Mouse (Mus musculus) adrenal gland, adult (tissue): ENCODE measurements around the gene Srpk2.
"Not testable (repeated sequence)": the region's sequence is repeated elsewhere in the genome, so short reads cannot be mapped to it uniquely, and the experiment has no call there.

ENCODE experiments used
- DNase-seq, 2 experiments: peaks; one replicate each; pipeline ENCODE4 v3.0.0; 2022 to 2023; ENCODE audit warnings: low spot score in 1 of 2; ENCODE audit not compliant: inconsistent age in 2 of 2

Srpk2 gene

DNA sequence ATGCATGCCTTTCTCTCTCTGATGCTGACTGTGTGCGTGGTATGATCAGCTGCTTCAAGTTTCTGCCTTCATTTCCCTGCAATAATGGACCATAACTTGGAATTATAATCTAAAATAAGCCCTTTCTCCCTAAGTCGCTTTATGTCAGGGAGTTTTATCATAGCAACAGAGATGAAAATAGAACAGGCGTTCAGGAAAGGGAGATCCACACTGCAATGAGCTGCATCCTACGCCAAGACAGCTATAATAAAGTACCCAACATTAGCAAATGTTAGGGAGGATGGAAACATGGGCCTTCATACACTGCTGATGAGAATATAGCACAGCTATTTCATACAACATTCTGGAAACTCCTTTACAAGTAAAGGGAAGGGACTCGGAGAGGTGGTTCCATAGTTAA lies 116.2 kb downstream of the Srpk2 start:
- DNase-seq, result no peak

DNA sequence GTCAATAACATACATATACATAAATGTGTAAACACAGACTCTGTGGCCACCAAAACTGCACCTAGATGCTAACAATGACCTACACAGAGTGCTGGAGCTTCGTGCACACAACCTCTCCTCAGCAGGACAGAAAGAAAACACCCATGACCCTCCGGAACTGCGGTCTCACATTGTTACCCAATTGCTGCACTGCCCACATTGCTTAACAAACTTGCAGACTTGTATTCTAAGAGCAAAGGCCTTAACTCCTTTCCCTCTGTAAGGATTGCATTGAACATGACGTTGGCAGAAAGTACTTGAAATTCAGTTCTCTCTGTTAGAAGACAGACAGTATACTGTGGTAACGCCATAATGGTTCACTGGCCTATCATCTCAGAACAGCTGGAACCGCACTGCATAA lies 118.0 kb downstream of the Srpk2 start:
- no peak for DNase-seq

DNA sequence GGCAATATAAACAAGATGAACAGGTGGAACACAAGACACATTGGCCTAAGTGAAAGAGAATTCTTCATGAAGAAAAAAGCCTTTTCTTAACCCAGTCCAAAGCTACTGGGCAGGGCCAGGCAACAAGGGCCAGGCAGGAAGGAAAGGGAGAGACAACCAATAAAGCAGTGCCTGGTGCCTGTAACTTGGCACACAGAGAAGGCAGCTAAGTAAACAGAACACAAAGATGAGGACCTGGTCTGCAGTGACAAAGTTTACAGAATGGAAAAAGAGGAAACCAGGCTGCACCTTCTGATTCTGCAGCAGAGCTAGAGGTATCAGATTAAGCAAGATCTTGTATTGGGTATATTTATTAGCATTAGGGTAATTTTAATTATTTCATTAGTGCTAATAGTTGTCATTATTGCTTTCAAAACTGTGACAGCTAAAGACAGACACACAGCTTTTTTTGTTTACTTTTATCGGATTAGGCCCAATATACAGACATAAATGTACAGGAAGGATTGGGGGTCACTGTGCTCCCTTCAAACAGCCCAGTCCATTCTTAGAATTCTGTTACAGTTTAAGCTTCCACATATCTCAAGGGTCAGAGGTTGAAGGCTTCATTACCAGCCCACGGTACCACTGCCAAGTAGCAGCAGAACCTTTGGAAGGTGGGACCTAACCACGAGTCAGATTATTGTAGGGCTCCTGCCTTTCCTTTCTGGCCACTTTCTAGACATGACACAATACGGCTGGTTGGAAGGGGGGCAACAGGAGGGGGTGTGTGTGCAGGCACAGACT lies 121.9 kb downstream of the Srpk2 start:
- no peak for DNase-seq

DNA sequence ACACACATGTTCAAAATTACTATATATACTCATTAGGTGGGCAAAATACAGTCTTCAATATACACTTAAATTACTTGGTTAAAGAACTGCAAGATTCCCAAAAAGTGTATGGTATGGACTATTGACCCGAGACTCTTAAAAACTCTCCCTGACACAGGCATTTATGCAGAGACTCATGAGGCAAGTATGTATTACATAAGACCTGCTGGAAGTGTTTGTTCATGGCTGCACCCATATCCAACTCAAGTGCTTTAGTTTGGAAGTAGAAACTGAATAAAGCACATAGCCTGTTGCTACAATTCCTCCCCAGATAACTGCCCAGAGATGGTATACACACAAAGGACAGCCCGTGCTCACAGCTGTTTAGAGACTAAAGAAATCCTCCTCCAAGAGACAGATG lies 123.2 kb downstream of the Srpk2 start:
- DNase-seq, result no peak

DNA sequence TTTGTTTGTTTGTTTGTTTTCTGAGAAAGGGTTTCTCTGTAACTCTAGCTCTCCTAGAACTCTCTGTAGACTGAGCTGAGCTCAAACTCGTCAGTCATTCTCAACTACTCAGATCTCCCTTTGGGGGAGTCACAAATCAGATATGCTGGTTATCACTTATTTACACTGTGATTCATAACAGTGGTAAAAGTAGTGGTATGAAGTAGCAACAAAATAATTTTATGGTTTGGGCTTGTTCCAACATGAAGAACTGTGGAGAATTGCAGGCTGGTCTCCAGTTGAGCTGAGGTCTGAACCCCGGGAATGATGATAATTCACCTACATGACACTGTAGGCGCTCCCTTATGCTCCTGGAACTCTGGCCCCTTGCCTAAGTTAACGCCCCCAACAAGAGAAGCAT lies 124.2 kb downstream of the Srpk2 start:
- no peak for DNase-seq

DNA sequence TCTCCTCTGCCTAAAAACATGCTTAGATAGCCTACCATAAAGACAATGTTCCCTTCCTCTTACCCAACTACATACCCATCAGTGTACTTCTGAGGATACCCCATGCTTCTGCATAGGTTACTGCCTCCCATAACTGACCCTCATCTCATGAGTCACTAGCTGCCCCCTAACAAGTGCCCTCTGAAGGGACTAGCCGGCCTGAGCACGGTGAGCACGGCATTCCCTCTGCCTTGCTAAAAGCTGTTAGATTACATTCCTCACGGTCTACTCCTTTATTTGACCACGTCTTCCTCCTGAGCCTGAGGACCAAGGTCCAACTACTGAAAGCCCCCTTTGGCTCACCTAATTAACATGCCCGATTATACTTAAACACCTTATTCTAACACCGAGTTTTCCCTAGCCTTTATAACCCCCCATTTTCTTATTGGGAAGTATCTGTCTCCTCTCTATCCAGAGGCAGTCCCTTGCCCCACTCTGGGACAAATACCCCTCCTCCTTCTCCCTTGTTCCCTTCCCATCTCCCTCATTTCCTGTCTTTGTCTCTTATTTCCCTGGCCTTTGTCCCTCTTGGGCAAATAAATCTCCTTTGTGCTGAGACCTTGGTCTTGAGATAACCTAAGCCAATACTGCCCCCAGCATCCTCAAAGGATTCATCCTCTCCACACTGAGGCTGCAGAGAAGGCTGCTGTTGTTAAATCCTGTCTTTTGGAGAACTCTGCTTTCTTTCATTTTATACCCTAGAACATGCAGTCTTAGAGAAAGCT lies 128.2 kb downstream of the Srpk2 start:
- no peak for DNase-seq

DNA sequence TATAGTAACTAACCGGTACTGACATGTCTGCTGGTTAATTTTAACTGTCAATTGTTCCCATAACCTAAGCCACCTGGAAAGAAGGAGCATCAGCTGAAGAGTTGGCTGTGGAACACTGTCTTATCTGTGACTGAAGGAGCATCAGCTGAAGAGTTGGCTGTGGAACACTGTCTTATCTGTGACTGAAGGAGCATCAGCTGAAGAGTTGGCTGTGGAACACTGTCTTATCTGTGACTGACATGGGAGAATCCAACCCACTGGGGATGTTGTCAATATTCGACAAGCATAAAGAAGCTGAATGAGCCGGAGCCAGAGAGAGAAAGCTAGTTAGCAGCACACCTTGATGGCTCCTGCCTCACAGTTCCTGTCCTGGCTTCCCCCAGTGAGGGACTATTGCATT lies 131.1 kb downstream of the Srpk2 start:
- DNase-seq, result not testable (repeated sequence)

DNA sequence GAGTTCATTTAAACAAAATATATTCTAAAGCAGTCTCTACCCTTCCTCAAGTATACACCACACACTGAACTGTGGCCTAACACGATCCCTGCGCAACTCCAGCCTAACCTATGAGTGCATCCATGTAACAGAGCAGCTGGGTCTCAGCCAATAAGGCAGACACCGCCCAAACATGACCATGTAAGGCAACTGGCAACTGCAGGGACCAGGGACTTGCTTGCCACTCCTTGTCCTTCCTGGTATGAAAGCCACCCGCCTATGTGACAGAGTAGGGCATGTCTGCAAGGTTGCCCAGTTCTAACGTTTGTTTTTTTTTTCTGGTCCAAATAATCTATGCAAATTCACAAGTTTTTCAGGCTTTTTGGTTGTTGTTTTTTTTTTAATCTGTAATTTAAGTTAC lies 132.7 kb downstream of the Srpk2 start:
- no peak for DNase-seq

DNA sequence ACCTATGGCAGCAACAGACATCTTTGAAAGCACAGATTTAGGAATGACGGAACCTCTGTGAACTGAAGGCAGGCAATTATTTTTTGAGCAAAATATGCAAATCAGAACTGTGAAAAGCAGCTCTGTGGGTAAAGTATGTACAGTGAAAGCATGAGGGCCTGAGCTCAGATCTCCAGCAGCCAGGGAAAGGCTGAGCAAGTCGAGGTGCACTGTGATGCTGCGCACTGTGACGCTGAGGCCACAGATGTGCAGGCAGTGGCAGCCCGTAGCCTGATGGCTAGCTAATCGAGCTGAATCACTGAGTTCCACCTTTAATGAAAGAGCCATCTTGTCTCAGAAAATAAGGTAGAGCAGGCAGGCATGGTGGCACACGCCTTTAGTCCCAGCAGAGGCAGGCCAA lies 148.7 kb downstream of the Srpk2 start:
- no peak for DNase-seq

DNA sequence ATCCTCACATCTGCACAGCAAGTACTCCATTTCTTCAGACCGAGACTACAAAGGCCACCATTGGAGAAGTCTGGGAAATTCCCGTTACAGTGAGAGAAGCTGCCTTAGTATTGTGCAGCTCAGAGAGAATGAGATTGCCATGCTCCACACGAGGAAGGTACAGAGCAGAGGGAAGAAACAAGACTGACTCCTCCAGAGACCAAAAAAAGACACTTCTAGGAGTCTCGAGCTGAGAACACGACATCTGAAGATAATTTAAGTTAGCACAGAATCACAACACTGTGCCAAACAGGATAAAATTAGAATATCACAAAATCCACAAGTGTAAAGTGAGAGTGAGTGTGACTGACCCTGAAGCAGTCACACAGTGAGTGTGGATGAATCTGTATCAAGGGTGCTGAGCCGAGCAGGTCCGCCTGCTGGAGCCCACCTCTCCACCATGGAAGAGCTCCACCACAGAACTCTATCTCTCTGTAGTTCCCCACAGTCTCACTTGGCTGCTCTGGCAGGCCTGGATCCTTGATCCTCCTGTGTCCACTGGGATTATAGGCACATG lies 152.8 kb downstream of the Srpk2 start:
- DNase-seq, result no peak

DNA sequence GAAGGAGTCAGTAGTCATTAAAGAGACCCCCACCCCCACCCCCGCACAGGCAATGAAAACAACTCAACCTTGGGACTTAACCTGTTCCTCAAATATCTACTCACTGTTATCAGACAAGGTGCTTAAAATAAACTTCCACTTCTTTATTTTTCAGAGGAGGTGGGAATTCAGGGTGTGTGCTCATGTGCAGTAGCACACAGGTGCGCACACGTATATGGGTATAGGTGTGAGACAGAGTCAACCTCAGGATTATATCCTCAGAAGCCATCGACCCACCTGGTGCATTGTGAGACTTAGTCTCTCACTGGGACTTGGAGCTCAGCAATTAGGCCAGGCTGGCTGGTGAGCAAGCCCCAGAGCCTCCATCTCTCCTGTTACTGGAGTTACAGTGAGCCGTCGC lies 153.3 kb downstream of the Srpk2 start:
- DNase-seq, result no peak

DNA sequence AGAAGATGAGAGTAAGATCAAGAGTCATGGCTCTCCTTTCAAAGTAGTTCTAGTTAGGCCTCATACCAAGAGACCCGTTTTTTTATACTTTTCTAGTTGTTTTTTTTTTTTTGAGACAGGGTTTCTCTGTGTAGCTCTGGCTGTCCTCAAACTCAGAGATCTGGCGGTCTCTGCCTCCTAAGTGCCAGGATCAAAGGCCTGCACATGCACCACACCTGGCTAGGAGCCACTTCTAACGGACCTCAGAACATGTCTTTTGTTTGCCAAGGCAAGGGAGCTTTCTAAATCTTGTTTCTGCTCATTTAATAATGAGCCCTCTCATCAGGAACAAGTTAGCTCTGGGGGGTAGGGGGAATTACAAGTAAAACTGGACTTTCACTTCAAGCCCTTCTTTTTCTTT lies 159.8 kb downstream of the Srpk2 start:
- no peak for DNase-seq

DNA sequence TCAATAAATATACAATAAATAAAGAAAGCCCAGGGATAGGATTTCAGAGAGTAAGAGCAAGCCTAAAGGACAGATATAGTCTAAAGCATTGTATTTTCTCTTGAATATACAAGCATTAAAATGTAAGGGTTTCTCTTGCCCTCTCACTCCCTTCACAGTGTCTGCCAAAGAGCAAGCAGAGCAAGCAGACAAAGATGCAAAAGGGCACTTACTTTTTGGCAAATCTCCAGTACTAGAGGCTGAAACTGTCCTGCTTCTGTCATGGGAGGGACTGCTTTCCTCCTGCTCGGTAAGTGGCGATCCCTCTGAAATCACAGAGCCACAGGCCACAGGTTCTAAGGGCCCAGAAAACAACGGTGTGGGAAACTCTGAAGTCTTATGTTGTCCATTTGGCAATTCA lies 160.5 kb downstream of the Srpk2 start:
- peak in 1 of 2 experiments; percentile 46 for DNase-seq

DNA sequence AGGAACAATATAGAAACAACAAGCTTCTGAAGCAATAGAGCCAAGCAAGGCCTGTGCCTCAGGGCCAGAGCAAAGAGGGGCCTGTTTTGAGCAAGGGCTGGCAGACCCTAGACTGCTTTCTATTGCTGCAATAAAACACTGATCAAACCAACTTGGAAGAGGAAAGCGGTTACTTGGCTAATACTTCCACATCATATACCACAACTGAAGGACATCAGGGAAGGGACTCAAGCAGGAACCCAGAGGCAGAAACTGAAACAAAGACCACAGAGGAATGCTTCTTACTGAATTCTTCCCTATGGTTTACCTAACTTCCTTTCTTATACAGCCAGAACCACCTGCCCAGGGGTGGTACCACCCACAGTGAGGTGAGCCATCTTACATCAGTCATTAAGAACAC lies 162.8 kb downstream of the Srpk2 start:
- DNase-seq, result no peak

DNA sequence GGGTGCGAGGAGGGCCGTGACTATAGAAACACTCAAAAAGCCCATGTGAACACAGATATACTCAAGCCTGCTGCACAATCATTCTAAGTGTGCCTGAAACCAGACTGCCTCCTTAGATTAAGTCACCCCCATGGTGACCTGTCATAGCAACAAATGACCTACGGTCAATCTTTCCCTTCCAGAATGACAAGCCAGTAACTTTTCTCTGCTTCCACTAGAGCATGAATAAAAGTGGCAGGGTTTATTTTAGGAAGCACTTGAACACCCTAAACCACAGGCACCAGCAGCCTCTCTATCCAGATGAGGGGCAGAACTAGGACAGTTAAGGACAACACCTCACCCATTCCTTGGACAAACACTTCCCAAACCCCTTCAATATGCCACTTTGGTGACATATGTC lies 164.7 kb downstream of the Srpk2 start:
- DNase-seq, result no peak

DNA sequence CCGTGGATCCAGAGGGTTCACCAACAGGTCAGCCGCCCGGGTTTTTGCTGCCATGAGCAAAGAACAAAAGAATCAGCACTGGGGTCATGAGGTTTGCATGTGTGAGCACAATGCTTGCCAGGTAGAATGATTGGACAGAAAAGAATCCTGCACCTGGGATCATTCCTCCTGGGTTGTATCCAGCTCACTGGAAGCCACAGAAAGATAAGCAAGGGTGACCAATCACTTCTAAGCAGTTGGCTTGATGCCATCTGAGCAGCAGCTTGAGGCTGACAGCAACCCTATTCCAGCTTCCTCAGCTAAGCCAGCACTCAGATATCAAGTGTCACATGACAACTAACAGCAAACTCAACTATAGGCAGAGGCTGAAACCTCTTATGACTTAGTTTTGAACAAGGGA lies 165.7 kb downstream of the Srpk2 start:
- peak; percentile 42 to 64 for DNase-seq

DNA sequence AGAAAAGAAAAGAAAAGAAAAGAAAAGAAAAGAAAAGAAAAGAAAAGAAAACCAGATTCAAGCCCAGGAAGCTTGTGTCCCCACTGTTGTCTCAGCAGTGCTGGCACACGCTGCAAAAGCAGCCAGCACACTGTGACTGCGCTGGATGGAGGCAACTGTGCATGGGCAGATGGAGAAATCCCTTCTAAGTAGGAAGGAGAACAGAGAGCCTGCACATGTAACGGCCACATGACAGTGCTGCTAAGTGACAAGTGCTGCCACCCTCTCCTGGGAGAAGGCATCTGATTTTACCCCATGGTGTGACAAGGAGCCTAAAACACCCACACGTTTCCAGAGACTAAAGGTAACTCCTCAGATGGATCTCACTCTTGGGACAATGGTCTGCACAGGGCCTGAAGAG lies 166.6 kb downstream of the Srpk2 start:
- DNase-seq, result no peak

DNA sequence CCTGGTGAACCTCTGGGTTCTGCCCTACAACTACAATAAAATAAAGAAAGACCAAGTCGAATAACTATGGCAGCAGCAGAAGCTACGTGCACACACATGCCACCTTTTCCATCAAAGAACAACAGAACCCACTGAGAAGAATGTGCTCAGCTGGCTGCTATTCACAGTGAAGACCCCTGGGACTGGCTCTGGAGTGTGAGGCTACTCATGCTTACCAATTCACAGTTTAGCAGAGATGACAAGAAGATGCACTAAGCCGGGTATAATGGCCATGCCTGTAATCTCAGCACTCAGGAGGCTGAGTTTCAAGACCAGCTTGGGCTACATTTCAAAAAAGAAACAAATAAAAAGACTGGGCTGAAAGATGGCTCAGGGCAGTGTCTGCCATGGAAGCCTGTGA lies 167.5 kb downstream of the Srpk2 start:
- DNase-seq, result no peak

DNA sequence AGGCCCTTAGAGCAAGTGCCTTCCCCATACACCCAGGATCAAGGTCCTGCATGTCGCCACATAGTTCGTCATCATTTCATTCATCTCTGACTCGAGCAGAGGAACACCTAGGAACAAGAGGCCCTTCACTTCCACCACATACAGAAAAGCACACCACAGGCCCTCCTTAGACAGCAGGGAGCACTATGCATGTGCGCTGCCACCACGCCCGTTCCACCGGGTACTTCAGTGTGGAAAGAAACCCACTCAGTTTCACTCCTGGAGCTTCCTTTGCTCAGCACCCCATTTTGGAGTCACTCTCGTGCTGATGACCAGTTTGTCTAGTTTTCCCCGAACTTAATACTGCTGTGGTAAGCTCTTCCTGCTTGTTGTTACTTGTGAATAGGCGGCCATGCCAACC lies 169.4 kb downstream of the Srpk2 start:
- no peak for DNase-seq

DNA sequence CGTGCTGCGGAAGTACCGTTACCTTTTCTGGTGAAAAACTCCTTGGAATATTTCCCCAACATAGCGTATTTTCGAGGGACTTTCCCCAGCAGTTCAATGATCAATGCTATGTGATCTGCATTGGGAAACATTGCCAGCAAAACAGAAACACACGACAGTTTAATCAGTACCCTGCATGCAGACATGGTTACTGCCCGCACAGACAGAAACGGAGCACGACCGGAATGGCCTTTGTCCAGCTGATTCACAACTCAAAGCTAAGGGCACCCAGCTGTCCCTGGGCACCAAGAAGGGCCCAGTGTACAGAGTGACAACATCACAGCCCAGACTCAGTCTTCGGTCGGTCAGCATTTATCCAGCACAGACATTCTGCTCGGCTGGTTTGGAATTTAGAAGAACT lies 170.9 kb downstream of the Srpk2 start:
- DNase-seq, result no peak

DNA sequence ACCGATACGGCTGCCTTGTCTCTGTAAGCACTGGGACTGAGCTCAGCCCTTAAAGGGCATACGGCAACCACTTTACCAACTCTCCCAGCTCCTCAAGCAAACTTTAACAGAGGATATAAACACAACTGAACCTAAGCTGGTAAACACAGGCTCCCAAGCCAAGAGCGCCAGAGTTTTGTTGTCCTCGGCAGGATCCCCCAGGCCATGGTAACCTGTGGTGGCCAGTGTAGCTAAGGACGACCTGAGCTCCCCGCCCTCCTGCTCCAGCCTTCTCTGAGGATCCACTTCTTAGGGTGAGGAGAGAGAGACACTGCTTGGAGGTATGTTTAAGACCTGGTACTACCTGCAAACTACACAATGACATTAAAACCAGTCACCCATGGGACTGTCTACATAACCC lies 171.9 kb downstream of the Srpk2 start:
- DNase-seq, result no peak

DNA sequence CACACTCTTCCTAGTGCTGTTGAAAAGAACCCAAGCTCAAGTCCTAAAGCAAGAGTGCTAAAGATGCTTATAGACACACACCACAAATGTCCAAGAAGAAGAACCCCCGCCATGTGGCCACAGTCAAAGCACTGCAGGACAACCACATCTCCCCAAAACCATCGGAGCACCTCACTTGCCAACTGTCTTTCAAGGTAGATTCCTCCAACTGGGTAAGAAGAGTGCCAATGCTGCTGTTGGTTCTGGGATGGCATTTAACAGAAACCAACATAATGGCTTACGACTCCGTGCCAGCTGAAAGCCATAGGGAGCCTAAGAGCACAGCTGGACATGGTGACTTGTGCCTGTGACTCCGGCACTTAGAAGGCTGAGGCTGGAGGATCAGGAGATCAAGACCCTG lies 173.0 kb downstream of the Srpk2 start:
- no peak for DNase-seq
